Mouse (Mus musculus): ENCODE measurements at regions not wholly inside any gene's neighbourhood (a gene's known extent, or its start where the extent isn't known, plus 50 kb on each side); places are given as distances from the start of the nearest gene placed in this dataset.

DNA sequence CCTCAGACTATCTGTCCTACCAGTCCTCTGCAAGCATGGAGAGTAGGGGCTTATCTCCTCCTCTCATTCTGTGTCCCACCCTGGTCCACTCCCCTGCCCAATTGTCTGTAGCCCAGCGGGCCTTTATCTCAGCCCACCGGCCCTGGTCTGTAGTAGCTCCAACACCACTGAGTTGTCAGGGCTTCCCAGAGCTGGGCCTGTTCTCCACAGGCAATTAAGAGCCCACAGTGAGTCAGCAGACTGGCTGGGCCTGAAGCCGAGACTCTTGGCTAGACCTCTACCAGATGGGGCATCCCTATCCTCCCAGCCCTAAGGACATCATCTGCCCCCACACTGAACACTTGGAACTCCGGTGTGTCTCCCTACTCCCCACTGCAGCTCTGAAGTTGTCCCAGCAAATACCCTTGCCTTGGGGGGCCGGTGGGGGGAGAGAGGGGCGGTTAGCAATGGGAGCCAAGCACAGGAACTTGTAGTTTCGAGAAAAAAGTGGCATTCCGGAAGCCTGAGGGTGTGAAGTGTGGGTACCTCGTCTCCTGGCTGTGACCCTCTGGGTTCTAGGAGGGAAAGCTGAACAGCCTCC lies 64.7 kb upstream of the Dlg1 start:
- DNase-seq (ENCODE audit: low spot score): peak; percentile 40

DNA sequence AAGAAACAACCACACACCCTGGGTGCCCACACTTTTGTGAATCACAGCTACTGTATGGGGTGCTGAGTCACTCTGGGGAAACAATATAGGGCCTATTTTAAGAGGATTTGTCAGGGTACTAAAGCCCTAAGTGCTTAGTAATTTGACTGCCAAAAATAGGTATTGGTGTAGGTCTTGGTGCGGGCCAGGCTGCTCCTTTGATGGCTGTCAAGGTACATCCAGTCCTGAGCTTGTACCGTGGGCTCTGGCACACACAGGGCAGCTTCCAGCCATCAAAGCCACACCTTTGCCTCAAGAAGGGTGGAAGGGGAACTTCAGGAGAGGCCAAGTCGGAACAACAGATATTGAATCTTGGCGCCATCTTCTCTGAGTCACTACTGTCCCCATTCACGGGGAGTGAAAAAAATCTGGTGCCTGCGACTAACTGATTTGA lies 64.2 kb upstream of the Dlg1 start:
- DNase-seq (ENCODE audit: low spot score): no peak

DNA sequence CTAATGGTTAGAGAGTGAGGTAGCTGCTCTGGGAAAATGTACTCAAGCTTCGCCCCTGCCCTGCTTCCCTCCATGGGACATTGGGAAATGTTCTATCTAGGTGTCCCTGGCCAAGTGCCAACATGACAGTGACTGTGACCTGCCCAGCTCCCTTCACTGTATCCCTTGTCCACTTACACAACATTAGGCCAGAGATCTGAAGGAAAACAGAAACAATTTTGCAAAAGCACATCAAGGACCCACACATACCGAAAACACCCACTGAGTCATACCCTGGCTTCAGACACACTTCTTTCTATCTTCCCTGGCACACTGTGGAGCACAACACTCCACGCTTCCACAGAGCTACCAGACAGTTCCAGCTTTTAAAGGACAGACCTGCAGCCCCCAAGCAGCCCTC lies 62.0 kb upstream of the Dlg1 start:
- DNase-seq (ENCODE audit: low spot score): no peak

DNA sequence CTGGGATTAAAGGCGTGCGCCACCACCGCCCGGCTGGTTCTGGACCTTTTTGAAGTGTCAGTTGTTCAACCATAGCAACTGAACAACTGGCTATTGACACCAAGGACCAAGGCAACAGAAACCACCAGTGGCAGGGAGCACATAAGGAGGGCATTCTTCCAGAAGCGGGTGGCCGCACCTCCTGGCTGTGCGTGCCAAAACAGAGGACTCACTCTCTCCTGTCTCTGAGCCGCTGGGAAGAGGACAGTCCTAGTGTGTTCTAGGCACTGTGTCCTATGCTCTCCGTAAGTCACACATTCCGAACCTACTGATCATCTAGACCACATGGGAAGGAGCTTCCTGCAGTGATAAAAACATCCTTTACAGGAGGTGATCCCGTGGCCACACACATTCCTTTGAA lies 60.1 kb upstream of the Dlg1 start:
- no peak for DNase-seq (ENCODE audit: low spot score)

DNA sequence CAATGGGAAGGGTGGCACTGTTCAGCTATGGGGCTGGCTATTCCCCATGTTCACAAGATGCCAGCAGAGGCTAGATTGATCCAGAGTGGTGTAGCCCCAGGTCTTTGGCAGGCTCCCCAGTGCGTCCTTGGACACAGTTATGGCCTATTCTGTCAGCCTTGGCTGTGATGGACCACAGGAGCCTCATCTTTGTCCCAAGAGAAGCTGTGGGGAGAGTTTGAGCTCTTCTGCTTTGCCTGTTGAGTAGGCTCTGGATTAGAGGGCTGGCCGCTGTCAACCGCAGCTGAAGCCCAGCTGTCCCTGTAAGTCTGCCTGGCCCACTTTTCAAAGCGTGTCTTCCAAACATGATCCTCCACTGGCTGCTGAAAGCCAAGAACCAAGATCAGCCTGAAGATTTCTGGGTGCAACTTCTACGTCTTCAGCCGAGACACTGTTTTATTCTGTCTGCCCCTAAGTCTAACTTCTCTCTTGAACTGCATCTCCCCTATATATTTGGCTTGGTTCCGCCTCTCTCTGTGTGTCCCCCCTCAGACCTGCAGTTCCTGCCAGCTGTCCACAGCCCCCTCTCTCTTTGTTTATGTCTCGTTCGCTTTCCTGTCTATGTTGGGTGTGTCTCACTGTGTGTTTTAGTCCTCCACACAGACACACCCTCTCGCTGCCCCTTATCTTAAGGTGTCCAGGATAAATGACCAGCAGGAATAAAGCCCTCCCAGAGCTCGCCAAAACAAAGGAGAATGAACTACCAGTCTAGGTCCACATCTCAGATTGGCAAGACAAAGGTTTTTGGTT lies 56.7 kb upstream of the Dlg1 start:
- no peak for DNase-seq (ENCODE audit: low spot score)

DNA sequence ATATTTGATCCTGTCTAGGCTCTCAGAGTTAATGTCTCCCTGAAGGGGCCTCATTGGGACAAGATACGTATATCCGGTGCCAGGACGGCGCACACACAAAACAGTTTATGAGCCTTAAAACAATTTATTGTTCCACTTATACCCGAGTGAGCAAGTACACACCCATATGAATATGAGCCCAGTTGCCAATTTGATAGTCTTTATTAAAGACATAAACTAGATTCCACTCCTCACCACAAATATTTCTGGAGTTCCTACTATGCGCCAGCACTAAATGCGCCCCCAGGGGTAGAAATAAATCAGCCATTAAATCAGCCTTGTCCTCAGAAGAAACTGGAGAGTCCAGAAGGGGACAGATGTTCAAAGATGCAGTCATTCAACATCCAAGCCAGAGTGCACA lies 54.3 kb upstream of the Dlg1 start:
- no peak for DNase-seq (ENCODE audit: low spot score)

DNA sequence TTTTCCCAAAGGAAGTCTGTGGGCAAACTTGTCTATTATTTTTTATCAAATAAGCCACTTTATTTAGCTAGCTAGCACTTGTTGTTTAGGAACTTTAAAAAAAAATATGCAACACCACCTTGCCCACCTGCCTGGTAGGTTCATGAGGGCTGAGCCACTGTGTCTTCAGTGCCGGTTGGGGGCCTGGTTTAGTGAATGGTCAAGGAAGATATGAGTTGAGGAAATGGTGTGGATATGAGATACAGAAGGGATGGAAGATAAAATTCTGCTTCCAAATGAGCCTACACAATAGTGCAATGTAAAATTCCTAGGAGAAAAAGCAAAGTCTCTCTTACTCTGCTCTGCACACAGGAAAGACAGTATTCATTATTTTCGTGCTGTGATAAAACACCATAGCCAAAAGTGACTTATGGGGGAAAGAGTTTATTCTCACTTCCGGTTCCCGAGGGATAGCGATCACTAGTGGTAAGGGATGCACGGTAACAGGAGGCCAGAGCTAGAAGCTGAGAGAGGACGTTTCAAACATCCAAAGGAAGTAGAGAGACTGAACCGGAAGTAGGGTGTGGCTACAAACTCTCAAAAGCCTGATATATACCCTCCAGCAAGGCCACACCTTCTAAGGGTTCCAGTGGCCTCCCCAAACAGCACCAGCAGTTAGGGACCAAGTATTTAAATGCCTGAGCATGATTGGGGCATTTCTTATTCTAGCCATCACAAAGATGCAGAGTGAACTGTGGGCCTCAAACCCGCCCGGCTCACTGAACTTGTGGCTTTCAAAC lies 53.7 kb upstream of the Dlg1 start:
- no peak for DNase-seq (ENCODE audit: low spot score)

Measured in urinary bladder, postnatal 25 days (tissue).